Mouse (Mus musculus): ENCODE data around the gene Tmem258. TPM values are rescaled to one million over a fixed set of nuclear protein-coding genes. Genes with fewer than 3 reads are reported as not detected.
A peak's percentile ranks its signal among the peaks of the same experiment; 100 is the strongest.

The Tmem258 gene
- total RNA-seq, 1 experiment = 455 TPM

DNA sequence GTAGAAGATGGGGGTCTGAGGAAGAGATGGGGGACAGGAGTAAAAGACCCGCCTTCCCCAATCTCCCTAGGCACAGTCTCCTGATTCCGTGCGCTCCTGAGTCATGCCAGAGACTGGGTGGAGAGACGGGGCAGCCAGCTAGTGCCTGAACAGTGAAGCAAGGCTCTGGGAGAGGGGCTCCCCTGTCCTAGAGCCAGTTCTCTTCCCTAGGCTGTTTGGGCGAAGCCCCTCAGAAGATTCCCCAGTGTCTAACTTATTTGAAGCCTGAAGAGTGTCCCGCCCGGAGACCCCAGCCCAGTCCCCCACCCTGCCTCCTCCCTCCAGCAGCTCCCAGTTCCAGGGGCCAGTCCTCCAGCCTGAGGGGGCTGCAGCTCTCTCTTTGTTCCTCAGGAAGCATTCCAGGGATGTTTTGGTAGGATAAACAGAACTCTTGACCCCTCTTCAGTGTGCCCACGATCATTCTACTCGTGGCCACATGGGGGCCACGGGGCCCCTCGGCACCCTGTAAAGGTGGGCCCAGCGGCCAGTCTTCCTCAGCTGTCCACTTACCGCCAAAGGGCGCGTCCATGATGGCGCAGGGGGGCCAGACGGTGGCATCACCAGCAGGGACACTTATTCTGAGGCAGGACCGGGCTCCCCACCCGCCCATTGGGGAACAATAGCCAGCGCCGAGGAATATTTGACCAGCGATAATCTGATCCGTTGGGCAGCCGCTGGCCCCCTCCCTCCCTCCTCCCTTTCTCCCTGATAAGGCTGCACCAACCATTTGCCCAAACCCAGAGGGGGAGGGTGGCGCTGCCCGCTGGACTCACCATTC, 21.0 kb downstream of the Tmem258 start:
- no peak for DNase-seq (ENCODE audit: low read depth, low spot score)
- in situ Hi-C loops (cut with MboI; ENCODE audit: low sequenced_read_pairs in 2 of 2, unreplicated experiment in 2 of 2) = no loop called here
- Histone ChIP-seq H3K27ac (ENCODE audit: insufficient read depth, low read depth, low read length, poor library complexity, severe bottlenecking) (peak overlapping the region; percentile 7; the same call in 1 of the 2 replicates), H3K36me3 (ENCODE audit: control insufficient read depth, insufficient read depth, low read length, poor library complexity, severe bottlenecking) (peaks cover 52% of the 10 kb centered on the region), H3K9ac (ENCODE audit: insufficient read depth, low read depth, low read length, poor library complexity, severe bottlenecking) (peak overlapping the region; percentile 20; the same call in 1 of the 2 replicates), H3K9me3 (ENCODE audit: control insufficient read depth, insufficient read depth, low read depth, low read length) (no peaks in the 10 kb centered on the region), H3K4me1 (ENCODE audit: control insufficient read depth in 2 of 2, insufficient read depth in 2 of 2, low read length in 2 of 2, poor library complexity in 1 of 2) (peaks cover 14 to 59% of the 10 kb centered on the region in 2 experiments; a peak in 3 of 4 replicates), H3K4me3 (ENCODE audit: insufficient read depth in 1 of 2, low read depth in 1 of 2, low read length in 2 of 2, poor library complexity in 1 of 2, severe bottlenecking in 1 of 2) (no peak overlapping the region; a peak in 1 of 4 replicates)
- TF ChIP-seq CHD2 (IDR thresholded peaks at IDR 0.05; ENCODE audit: low read depth, low read length) (no peak), HCFC1 (IDR thresholded peaks at IDR 0.05; ENCODE audit: borderline replicate concordance, insufficient read depth, low read length) (no peak), ZC3H11A (IDR thresholded peaks at IDR 0.05; ENCODE audit: borderline replicate concordance, low read depth, low read length) (no peak), ZNF384 (IDR thresholded peaks at IDR 0.05; ENCODE audit: low read depth, low read length) (no peak)

DNA sequence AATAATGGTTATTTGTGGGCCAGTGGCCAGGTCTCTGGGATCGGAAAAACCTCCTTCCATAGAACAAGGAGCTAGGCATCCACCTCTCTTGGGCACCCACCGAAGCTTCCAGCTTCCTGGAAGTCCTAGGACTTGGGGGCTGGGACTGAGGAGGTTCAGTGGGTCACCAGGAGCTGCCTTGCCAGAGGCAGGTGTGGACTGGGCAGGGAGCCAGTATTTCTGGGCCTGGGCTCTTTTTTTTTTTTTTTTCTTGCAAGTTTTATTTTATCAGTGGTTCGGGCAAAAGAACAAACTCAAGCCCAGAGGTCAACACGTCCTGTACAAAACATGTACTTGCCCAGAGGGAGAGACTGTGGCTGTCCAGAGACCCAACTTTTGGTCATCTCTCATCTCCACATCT, 22.0 kb downstream of the Tmem258 start:
- in situ Hi-C loops (cut with MboI; ENCODE audit: low sequenced_read_pairs in 2 of 2, unreplicated experiment in 2 of 2) = no loop called here
- peaks cover 14 to 59% of the 10 kb centered on the region in 2 experiments; a peak in 3 of 4 replicates for H3K4me1 ChIP-seq (ENCODE audit: control insufficient read depth in 2 of 2, insufficient read depth in 2 of 2, low read length in 2 of 2, poor library complexity in 1 of 2)
- H3K4me3 ChIP-seq (ENCODE audit: insufficient read depth in 1 of 2, low read depth in 1 of 2, low read length in 2 of 2, poor library complexity in 1 of 2, severe bottlenecking in 1 of 2) = no peak overlapping the region
- no peak for DNase-seq (ENCODE audit: low read depth, low spot score)
- peaks cover 43% of the 10 kb centered on the region for H3K36me3 ChIP-seq (ENCODE audit: control insufficient read depth, insufficient read depth, low read length, poor library complexity, severe bottlenecking)
- no peak overlapping the region for H3K27ac ChIP-seq (ENCODE audit: insufficient read depth, low read depth, low read length, poor library complexity, severe bottlenecking)
- no peaks in the 10 kb centered on the region for H3K9me3 ChIP-seq (ENCODE audit: control insufficient read depth, insufficient read depth, low read depth, low read length)
- TF ChIP-seq CHD2 (IDR thresholded peaks at IDR 0.05; ENCODE audit: low read depth, low read length) (no peak), ZC3H11A (IDR thresholded peaks at IDR 0.05; ENCODE audit: borderline replicate concordance, low read depth, low read length) (no peak), HCFC1 (IDR thresholded peaks at IDR 0.05; ENCODE audit: borderline replicate concordance, insufficient read depth, low read length) (no peak)
- no peak overlapping the region for H3K9ac ChIP-seq (ENCODE audit: insufficient read depth, low read depth, low read length, poor library complexity, severe bottlenecking)

DNA sequence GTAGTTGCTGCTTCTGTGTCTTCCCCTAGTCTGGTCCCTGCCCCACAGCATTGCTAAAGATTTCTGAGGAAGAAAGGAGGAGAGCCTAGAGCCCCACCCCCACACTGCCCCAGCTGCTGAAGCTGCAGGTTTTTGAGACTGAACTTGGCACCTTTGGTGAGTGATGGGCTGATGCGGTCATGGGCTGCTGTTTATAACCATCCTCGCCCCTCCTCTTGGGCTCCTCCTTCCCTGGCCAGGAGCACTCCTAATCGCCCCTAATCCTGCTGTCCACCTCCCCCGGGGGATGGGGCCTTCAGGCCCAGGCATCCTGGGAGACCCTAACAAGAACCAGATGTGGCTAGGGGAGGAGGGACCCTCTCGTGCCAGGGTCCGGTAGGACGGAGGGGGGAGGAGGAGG, 27.2 kb downstream of the Tmem258 start:
- Histone ChIP-seq H3K36me3 (ENCODE audit: control insufficient read depth, insufficient read depth, low read length, poor library complexity, severe bottlenecking) (peaks cover 36% of the 10 kb centered on the region), H3K9ac (ENCODE audit: insufficient read depth, low read depth, low read length, poor library complexity, severe bottlenecking) (peak overlapping the region; percentile 41; the same call in 1 of the 2 replicates), H3K4me1 (ENCODE audit: control insufficient read depth in 2 of 2, insufficient read depth in 2 of 2, low read length in 2 of 2, poor library complexity in 1 of 2) (peaks cover 15 to 66% of the 10 kb centered on the region in 2 experiments; a peak in 3 of 4 replicates), H3K9me3 (ENCODE audit: control insufficient read depth, insufficient read depth, low read depth, low read length) (no peaks in the 10 kb centered on the region), H3K27ac (ENCODE audit: insufficient read depth, low read depth, low read length, poor library complexity, severe bottlenecking) (peak overlapping the region; percentile 87), H3K4me3 (ENCODE audit: insufficient read depth in 1 of 2, low read depth in 1 of 2, low read length in 2 of 2, poor library complexity in 1 of 2, severe bottlenecking in 1 of 2) (peak overlapping the region; percentile 30 to 36; a peak in 3 of 4 replicates)
- in situ Hi-C loops (cut with MboI; ENCODE audit: low sequenced_read_pairs in 2 of 2, unreplicated experiment in 2 of 2) = no loop called here
- no peak for DNase-seq (ENCODE audit: low read depth, low spot score)
- TF ChIP-seq MAFK (IDR thresholded peaks at IDR 0.05; ENCODE audit: insufficient read depth, low read depth, low read length) = no peak

DNA sequence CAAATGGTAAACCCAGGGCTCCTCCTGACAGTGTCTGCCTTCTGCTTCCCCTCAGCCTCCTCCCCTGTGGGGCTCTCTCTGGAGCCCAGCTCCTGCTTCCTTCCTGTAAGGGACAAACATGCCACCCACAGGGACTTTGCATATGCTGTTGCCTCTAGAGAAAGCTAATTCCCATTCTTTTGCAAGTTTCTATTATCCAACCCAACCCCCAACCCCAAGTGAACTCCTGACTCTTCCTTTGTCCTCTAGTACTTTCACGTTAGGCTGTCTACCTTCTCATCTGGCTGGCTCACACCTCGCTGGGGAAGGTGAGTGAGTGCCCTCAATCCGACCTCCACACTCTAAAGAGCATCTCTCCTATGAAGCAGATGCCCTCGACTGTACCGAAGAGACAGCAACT, 28.1 kb downstream of the Tmem258 start:
- peak overlapping the region; percentile 41; the same call in 1 of the 2 replicates for H3K9ac ChIP-seq (ENCODE audit: insufficient read depth, low read depth, low read length, poor library complexity, severe bottlenecking)
- peak; percentile 49 for DNase-seq (ENCODE audit: low read depth, low spot score)
- H3K4me3 ChIP-seq (ENCODE audit: insufficient read depth in 1 of 2, low read depth in 1 of 2, low read length in 2 of 2, poor library complexity in 1 of 2, severe bottlenecking in 1 of 2) = peak overlapping the region; percentile 30 to 36; a peak in 3 of 4 replicates
- H3K4me1 ChIP-seq (ENCODE audit: control insufficient read depth in 2 of 2, insufficient read depth in 2 of 2, low read length in 2 of 2, poor library complexity in 1 of 2) = peaks cover 15 to 64% of the 10 kb centered on the region in 2 experiments; a peak in 3 of 4 replicates
- no peaks in the 10 kb centered on the region for H3K9me3 ChIP-seq (ENCODE audit: control insufficient read depth, insufficient read depth, low read depth, low read length)
- H3K27ac ChIP-seq (ENCODE audit: insufficient read depth, low read depth, low read length, poor library complexity, severe bottlenecking) = peak overlapping the region; percentile 87
- in situ Hi-C loops (cut with MboI; ENCODE audit: low sequenced_read_pairs in 2 of 2, unreplicated experiment in 2 of 2) = no loop called here
- peaks cover 35% of the 10 kb centered on the region; the same call in 1 of the 2 replicates for H3K36me3 ChIP-seq (ENCODE audit: control insufficient read depth, insufficient read depth, low read length, poor library complexity, severe bottlenecking)
- no peak for TF ChIP-seq ZNF384 (IDR thresholded peaks at IDR 0.05; ENCODE audit: low read depth, low read length)
- no peak for TF ChIP-seq CHD2 (IDR thresholded peaks at IDR 0.05; ENCODE audit: low read depth, low read length)

Data from ES-E14 (cell line).